Mouse (Mus musculus) hindbrain, embryonic 16.5 days (tissue): Measurements from ENCODE around the gene Gm49318. TPM values are rescaled to one million over a fixed set of nuclear protein-coding genes. Genes with fewer than 3 reads are reported as not detected.

Source experiments
- ATAC-seq: fragments of 200-750 bp; cut with Nextera tagmentation; 2 replicates; pipeline ENCODE4 v1.8.0; 2017; ENCODE audit warnings: moderate TSS enrichment, moderate library complexity
- H3K27ac ChIP-seq: fragments of 300-500 bp; sonication (generic); 2 replicates; pipeline ENCODE4 v1.5.1; 2014; ENCODE audit warnings: low read depth, mild to moderate bottlenecking, control low read depth, low read length, moderate library complexity
- H3K27me3 ChIP-seq: fragments of 300-500 bp; sonication (generic); replicated peaks from 2 replicates; pipeline ENCODE4 v1.6.1; 2014; ENCODE audit warnings: low read length; ENCODE audit not compliant: control insufficient read depth, insufficient read depth
- H3K36me3 ChIP-seq: fragments of 300-500 bp; sonication (generic); 2 replicates; pipeline ENCODE4 v1.6.1; 2014; ENCODE audit warnings: mild to moderate bottlenecking, low read length, moderate library complexity, mixed read lengths; ENCODE audit not compliant: control insufficient read depth, insufficient read depth
- H3K4me1 ChIP-seq: fragments of 300-500 bp; sonication (generic); 2 replicates; pipeline ENCODE4 v1.6.1; 2014; ENCODE audit warnings: low read depth, low read length; ENCODE audit not compliant: control insufficient read depth, insufficient read depth
- H3K4me2 ChIP-seq: fragments of 300-500 bp; sonication (generic); 2 replicates; pipeline ENCODE4 v1.6.1; 2014; ENCODE audit warnings: mild to moderate bottlenecking, low read length, control low read depth, moderate library complexity
- H3K4me3 ChIP-seq: fragments of 300-500 bp; sonication (generic); 2 replicates; pipeline ENCODE4 v1.5.1; 2014; ENCODE audit warnings: mild to moderate bottlenecking, low read length, control low read depth, moderate library complexity
- H3K9ac ChIP-seq: fragments of 300-500 bp; sonication (generic); 2 replicates; pipeline ENCODE4 v1.6.1; 2014; ENCODE audit warnings: low read depth, mild to moderate bottlenecking, control low read depth, low read length, moderate library complexity
- H3K9me3 ChIP-seq: fragments of 300-500 bp; sonication (generic); 2 replicates; pipeline ENCODE4 v1.6.1; 2014; ENCODE audit warnings: mild to moderate bottlenecking, low read length, moderate library complexity; ENCODE audit not compliant: control insufficient read depth
- WGBS: fragments of 180-500 bp; shearing (Covaris S2); extraction: QIAGEN DNeasy Blood & Tissue Kit; methylation state at CpG from one replicate; pipeline ENCODE4 v1.1.7; 2014; 5-methylcytosine and 5-hydroxymethylcytosine counted together
- microRNA-seq: library from miRNA; unstranded; fragments of <30 nt; microRNA quantifications from one replicate; pipeline ENCODE4, GENCODE M21; 2017
- polyA plus RNA-seq: library from polyadenylated mRNA; unstranded; fragments of >200 nt; fragmentation: Nextera tagmentation; extraction: Ambion mirVana; gene quantifications from 2 replicates; pipeline ENCODE4 v1.2.1, GENCODE M21; 2015

The Gm49318 gene
- polyA plus RNA-seq, 1 experiment from 2014 or later, result not detected

DNA sequence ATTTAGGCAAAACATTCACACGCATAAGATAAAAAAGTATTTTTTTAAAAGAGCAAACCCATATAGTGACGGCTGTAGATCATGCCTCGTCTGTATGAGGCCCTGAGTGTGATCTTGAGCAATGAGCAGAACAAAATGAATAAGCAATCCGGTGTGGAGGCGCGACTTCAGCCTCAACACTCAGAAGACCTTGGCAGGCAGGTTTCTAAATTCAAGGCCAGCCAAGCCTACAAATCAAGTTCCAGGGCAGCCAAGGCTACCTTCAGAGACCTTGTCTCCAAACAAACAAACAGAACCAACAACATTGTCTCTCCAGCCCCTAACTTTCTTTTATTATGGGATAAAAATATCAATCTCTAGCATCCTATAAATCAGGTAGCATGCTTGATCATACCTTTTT lies 70.8 kb downstream of the Gm49318 start:
- peaks cover 18% of the 10 kb centered on the region for H3K4me1 ChIP-seq
- no peak for ATAC-seq
- no peak overlapping the region for H3K27ac ChIP-seq
- H3K4me3 ChIP-seq, result no peak overlapping the region
- no peak overlapping the region for H3K4me2 ChIP-seq
- no peak overlapping the region for H3K9ac ChIP-seq
- no peaks in the 10 kb centered on the region for H3K27me3 ChIP-seq
- H3K9me3 ChIP-seq, result no peaks in the 10 kb centered on the region
- WGBS, result 92% methylated on average over 6 of the region's 6 CpGs
- H3K36me3 ChIP-seq, result peaks cover 3% of the 10 kb centered on the region; the same call in 1 of the 2 replicates

DNA sequence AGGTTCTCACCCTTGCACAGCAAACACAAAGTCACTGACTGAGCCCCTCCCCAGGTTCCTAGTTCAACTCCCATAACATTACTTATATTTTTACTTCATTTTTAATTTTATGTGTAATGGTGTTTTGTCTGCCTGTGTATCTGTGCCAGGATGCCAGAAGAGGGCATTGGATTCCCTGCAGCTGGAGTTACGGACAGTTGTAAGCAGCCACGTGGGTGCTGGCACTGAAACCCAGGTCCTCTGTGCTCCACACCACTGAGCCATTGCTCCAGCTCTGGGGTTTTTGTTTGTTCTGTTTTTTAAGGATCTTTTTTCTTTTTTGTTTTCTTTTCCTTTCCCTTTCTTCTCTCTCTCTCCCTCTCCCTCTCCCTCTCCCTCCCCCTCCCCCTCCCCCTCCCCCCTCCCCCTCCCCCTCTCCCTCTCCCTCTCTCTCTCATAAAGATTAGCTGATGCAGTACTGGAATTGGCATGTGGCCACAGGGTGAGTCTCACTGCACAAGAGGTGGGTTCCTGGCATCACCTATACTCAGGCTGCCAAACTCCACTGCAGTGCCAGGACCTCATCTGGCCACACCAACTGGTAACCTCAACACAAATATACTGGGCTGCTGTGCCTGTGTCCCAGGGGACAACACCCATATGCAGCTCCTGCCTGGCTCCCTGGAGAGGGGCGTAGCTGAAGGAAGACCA lies 74.7 kb downstream of the Gm49318 start:
- ATAC-seq, result no peak
- no peaks in the 10 kb centered on the region for H3K4me1 ChIP-seq
- H3K27ac ChIP-seq, result no peak overlapping the region
- no peaks in the 10 kb centered on the region for H3K36me3 ChIP-seq
- no peak overlapping the region for H3K9ac ChIP-seq
- H3K4me3 ChIP-seq, result no peak overlapping the region
- no peak overlapping the region for H3K4me2 ChIP-seq
- H3K9me3 ChIP-seq, result no peaks in the 10 kb centered on the region
- 89% methylated on average over 3 of the region's 3 CpGs for WGBS
- H3K27me3 ChIP-seq, result peaks cover 10% of the 10 kb centered on the region

- Histone ChIP-seq H3K36me3 (no peaks in the 10 kb centered on the region), H3K4me2 (no peak overlapping the region), H3K9me3 (no peaks in the 10 kb centered on the region), H3K27ac (no peak overlapping the region), H3K4me1 (peaks cover 21% of the 10 kb centered on the region), H3K27me3 (peaks cover 42% of the 10 kb centered on the region), H3K4me3 (no peak overlapping the region), H3K9ac (no peak overlapping the region)
- no peak for ATAC-seq
- WGBS, result 77% methylated on average over 4 of the region's 4 CpGs
Measured at GRCm38 (mm10) chr9:21992227-21992626, 78.8 kb downstream of the Gm49318 start.

DNA sequence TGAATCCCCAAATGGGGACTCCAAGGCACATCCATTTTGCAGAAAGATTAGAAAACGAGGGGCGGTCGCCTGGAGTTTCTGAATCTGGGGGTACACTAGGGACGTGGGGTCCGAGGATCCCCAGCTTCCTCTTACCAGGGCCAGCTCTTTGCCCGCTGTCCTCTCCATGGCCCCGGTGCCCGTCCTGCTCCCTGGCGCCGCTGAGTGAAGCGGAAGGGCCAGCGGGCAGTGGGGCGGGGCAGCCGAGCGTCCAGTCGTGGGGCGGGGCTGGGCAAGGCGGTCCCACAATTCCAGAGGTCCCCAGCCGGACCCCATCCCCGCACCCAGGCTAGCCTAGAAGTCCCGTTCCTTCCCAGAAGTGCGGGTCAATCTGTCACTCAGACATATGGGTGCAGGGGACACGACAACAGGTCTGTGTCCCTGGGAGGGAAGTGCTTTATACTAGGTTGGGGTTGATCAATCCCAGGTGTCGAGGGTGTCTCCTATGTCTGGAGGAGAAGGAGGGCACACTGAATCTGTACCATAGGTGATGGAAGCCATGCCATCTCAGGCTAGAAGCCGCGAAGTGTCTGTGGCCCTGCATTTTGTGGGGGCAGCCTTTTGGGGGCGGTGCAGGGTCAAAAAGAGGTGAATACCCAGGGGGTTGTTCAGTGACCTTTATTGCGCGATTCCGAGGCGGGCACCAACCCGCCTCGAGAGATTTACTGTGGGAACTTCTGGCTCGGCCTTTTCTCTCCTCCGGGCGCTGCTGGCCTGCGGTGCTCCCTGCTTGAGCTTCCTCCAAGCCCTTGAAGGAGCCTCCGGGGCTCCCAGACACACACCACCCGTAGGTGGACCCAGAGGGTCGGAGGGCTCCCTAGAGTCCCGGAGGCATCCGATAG lies 81.6 kb downstream of the Gm49318 start, which contains the start of gene Rgl3:
Gene Rgl3 (minus strand): TSS at position 217 of the 881 bp plus-strand sequence.
- Histone ChIP-seq H3K27me3 (peaks cover 52% of the 10 kb centered on the region), H3K27ac (no peak within 1 kb of the TSS), H3K36me3 (no peaks in the 10 kb centered on the region), H3K9me3 (no peaks in the 10 kb centered on the region), H3K4me1 (peaks cover 21% of the 10 kb centered on the region), H3K4me3 (peak within 1 kb of the TSS; percentile 42), H3K4me2 (peak within 1 kb of the TSS; percentile 78), H3K9ac (peak within 1 kb of the TSS; percentile 54)
- WGBS, result 2% methylated on average over 42 of the region's 42 CpGs
- peak; percentile 29; the same call in 1 of the 2 replicates for ATAC-seq

DNA sequence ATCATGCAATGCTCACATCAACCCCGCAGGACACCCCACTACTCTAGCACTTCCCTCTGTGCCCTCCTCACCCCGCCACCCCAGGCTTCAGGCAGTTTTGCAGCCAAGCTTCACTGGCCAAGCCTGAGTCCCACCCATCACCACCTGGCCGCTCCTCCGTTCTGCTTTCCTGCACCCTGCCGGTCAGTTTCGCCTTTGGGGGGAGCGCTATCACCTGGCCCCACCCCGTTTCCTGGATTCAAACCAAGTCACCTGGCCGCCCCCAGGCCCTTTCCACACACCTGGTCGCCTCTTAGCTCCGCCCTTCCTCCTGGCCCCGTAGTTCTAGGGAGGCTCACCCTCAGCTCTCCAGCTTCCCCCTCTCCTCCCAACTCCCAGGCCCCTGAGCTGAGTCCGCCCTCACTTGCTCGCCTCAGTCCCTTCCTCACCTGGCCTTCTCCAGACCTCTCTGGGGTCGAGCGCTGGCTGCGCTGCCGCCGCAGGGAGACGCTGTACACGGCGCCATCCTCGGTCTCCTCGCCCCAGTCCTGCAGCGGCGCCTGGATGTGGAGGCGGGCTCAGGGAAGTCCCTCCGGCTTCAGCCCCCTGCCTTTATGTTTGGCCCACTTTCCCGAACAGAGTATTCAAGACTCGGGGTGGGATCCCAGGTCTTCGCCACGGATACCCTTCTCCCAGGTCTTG lies 82.5 kb downstream of the Gm49318 start:
- Histone ChIP-seq H3K27me3 (peaks cover 52% of the 10 kb centered on the region), H3K9ac (peak overlapping the region; percentile 54), H3K4me1 (peaks cover 21% of the 10 kb centered on the region), H3K36me3 (no peaks in the 10 kb centered on the region), H3K9me3 (no peaks in the 10 kb centered on the region), H3K4me2 (peak overlapping the region; percentile 78), H3K4me3 (peak overlapping the region; percentile 42), H3K27ac (no peak overlapping the region)
- WGBS, result under 1% methylated on average over 32 of the region's 32 CpGs
- 0 out of 2 replicates have a peak, but pooled peaks have one; percentile 13 for ATAC-seq

GRCm38 (mm10) chr9:21987592-21988342 lies 83.3 kb downstream of the Gm49318 start:
- Histone ChIP-seq H3K27ac (no peak overlapping the region), H3K36me3 (no peaks in the 10 kb centered on the region), H3K9ac (no peak overlapping the region), H3K4me2 (peak overlapping the region; percentile 78), H3K4me1 (peaks cover 21% of the 10 kb centered on the region), H3K4me3 (peak overlapping the region; percentile 42), H3K27me3 (peaks cover 52% of the 10 kb centered on the region), H3K9me3 (no peaks in the 10 kb centered on the region)
- 9% methylated on average over 36 of the region's 36 CpGs for WGBS
- ATAC-seq, result no peak

Small RNAs within 50 kb of the gene (microRNA-seq; reads per million reads assigned to microRNA genes)
- gene Mir7084, result not detected

Other genes with a start within 250 kb of the Gm49318 start
- gene Angptl8, start 235.7 kb downstream of the Gm49318 start, polyA plus RNA-seq, result 0.25 and 0.66 TPM in 2 replicates
- 16.0 and 17.3 TPM in 2 replicates for gene Dock6, start 218.6 kb downstream of the Gm49318 start, polyA plus RNA-seq
- 23.6 and 24.3 TPM in 2 replicates for gene Rab3d, start 153.1 kb downstream of the Gm49318 start, polyA plus RNA-seq
- gene Ccdc159, start 143.8 kb downstream of the Gm49318 start, polyA plus RNA-seq, result 9.7 and 9.8 TPM in 2 replicates
- 56.5 and 61.0 TPM in 2 replicates for gene Tmem205, start 143.7 kb downstream of the Gm49318 start, polyA plus RNA-seq
- gene Plppr2, start 134.2 kb downstream of the Gm49318 start, polyA plus RNA-seq, result 106 and 115 TPM in 2 replicates
- 8.1 and 8.7 TPM in 2 replicates for gene Swsap1, start 115.5 kb downstream of the Gm49318 start, polyA plus RNA-seq
- gene Epor, start 107.8 kb downstream of the Gm49318 start, polyA plus RNA-seq, result 1.2 and 1.4 TPM in 2 replicates
- 2.0 and 2.1 TPM in 2 replicates for gene Rgl3, start 81.8 kb downstream of the Gm49318 start, polyA plus RNA-seq
- gene Ccdc151, start 68.6 kb downstream of the Gm49318 start, polyA plus RNA-seq, result 5.9 and 6.4 TPM in 2 replicates
- 93.7 and 97.3 TPM in 2 replicates for gene Prkcsh, start 68.5 kb downstream of the Gm49318 start, polyA plus RNA-seq
- 77.8 and 80.4 TPM in 2 replicates for gene Elavl3, start 19.2 kb downstream of the Gm49318 start, polyA plus RNA-seq
- 16.6 and 16.7 TPM in 2 replicates for gene Zfp653, start 117 bp upstream of the Gm49318 start, polyA plus RNA-seq
- gene Ecsit, start 14.2 kb upstream of the Gm49318 start, polyA plus RNA-seq, result 60.9 and 62.3 TPM in 2 replicates
- 0.93 and 1.4 TPM in 2 replicates for gene Cnn1, start 28.0 kb upstream of the Gm49318 start, polyA plus RNA-seq
- gene Elof1, start 45.9 kb upstream of the Gm49318 start, polyA plus RNA-seq, result 192 TPM in 2 replicates
- 0.49 and 1.5 TPM in 2 replicates for gene Acp5, start 64.5 kb upstream of the Gm49318 start, polyA plus RNA-seq
- gene Pigyl, start 85.6 kb upstream of the Gm49318 start, polyA plus RNA-seq, result 89.8 and 97.6 TPM in 2 replicates
- gene Zfp872, start 116.8 kb upstream of the Gm49318 start, polyA plus RNA-seq, result 0.79 and 1.1 TPM in 2 replicates
- 9.3 and 10.2 TPM in 2 replicates for gene Zfp809, start 154.5 kb upstream of the Gm49318 start, polyA plus RNA-seq
- gene Zfp599, start 188.6 kb upstream of the Gm49318 start, polyA plus RNA-seq, result 7.1 and 7.4 TPM in 2 replicates
- 23.0 and 25.0 TPM in 2 replicates for gene Zfp810, start 236.4 kb upstream of the Gm49318 start, polyA plus RNA-seq